Mouse (Mus musculus): Measurements from ENCODE around the gene Cenpv. TPM values are rescaled to one million over a fixed set of nuclear protein-coding genes. Genes with fewer than 3 reads are reported as not detected.

Cenpv gene
- polyA plus RNA-seq, 1 experiment: 8.5 TPM

- Histone ChIP-seq H3K4me1 (ENCODE audit: control insufficient read depth, insufficient read depth, insufficient read length) (no peaks in the 10 kb centered on the region), H3K4me3 (ENCODE audit: extremely low read depth, insufficient read depth, insufficient read length) (peak overlapping the region; percentile 24; the same call in 1 of the 2 replicates), H3K27me3 (ENCODE audit: control insufficient read depth, insufficient read depth, low read length) (no peaks in the 10 kb centered on the region), H3K36me3 (ENCODE audit: control insufficient read depth, insufficient read depth, low read length) (no peaks in the 10 kb centered on the region), H3K27ac (ENCODE audit: insufficient read depth, low read length) (no peak overlapping the region)
- WGBS: 50% methylated on average over 43 of the region's 43 CpGs
- no peak for TF ChIP-seq POLR2A (IDR thresholded peaks at IDR 0.05; ENCODE audit: low read depth, low read length)
- TF ChIP-seq CTCF (IDR thresholded peaks at IDR 0.05; ENCODE audit: extremely low read depth, insufficient read depth, insufficient read length, insufficient replicate concordance): no peak
- DNase-seq (ENCODE audit: low read depth in 1 of 2, low spot score in 2 of 2): no peak
Measured at GRCm38 (mm10) chr11:62560463-62561016, 21.5 kb upstream of the Cenpv start.

DNA sequence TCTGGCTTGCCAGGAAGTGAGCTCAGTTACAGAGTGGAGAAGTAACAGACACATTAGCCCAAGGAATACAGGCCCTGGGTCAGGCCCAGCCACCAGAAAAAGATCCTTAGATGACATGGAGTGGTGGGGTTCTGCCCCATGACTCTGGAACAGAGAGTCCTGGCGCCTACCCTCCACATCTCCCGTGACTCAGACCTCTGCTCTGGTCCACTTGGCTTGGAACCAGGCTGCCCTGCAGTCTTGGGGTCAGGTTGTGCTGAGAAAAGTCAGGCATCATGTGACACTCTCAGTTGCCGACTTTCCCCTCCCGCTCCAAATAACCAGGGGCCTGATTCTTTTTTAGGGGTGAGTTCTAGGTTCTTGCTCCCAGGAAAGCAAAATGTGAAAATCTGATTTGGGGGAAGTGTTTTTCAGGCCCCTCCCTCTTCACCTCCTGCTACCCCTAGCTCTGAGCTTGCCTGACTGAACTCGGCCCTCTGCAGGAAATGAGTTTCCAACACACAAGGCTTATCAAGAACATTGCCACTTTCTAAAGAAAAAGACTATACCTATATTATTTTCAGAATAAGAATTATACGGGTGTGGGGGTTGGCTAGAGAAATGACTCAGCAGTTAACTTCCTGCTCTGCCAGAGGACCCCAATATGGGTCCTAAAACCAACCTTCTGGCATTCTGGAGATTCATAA is 20.0 kb upstream of the Cenpv start:
- TF ChIP-seq CTCF (IDR thresholded peaks at IDR 0.05; ENCODE audit: extremely low read depth, insufficient read depth, insufficient read length, insufficient replicate concordance) (no peak), POLR2A (IDR thresholded peaks at IDR 0.05; ENCODE audit: low read depth, low read length) (no peak)
- H3K4me3 ChIP-seq (ENCODE audit: extremely low read depth, insufficient read depth, insufficient read length): no peak overlapping the region
- H3K27ac ChIP-seq (ENCODE audit: insufficient read depth, low read length): no peak overlapping the region
- peaks cover 4% of the 10 kb centered on the region for H3K36me3 ChIP-seq (ENCODE audit: control insufficient read depth, insufficient read depth, low read length)
- 39% methylated on average over 6 of the region's 6 CpGs for WGBS
- DNase-seq (ENCODE audit: low read depth in 1 of 2, low spot score in 2 of 2): no peak
- no peaks in the 10 kb centered on the region for H3K27me3 ChIP-seq (ENCODE audit: control insufficient read depth, insufficient read depth, low read length)
- no peaks in the 10 kb centered on the region for H3K4me1 ChIP-seq (ENCODE audit: control insufficient read depth, insufficient read depth, insufficient read length)

DNA sequence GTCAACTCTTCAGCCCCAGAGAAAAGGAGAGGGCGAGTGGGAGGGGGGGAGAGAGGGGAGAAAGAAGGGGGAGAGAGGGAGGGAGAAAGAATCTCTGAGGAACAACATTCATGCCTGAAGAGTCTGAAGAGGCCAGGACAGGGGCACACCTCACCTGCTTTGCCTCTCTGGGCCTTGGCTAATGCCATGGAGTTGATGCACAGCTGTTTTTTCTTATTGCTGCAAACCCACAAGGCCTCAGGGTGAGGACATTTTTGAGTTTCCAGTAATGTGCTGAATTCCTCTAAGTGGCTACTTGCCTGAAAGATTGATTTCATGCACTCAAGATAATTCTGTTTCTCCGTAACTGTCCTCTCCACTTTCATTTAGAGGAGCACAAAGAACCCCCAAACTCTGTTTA is 19.1 kb upstream of the Cenpv start:
- Histone ChIP-seq H3K27ac (ENCODE audit: insufficient read depth, low read length) (no peak overlapping the region), H3K4me3 (ENCODE audit: extremely low read depth, insufficient read depth, insufficient read length) (no peak overlapping the region), H3K27me3 (ENCODE audit: control insufficient read depth, insufficient read depth, low read length) (no peaks in the 10 kb centered on the region), H3K36me3 (ENCODE audit: control insufficient read depth, insufficient read depth, low read length) (peaks cover 11% of the 10 kb centered on the region), H3K4me1 (ENCODE audit: control insufficient read depth, insufficient read depth, insufficient read length) (no peaks in the 10 kb centered on the region)
- no peak for DNase-seq (ENCODE audit: low read depth in 1 of 2, low spot score in 2 of 2)
- WGBS: 90% methylated on average over 2 of the region's 2 CpGs
- TF ChIP-seq POLR2A (IDR thresholded peaks at IDR 0.05; ENCODE audit: low read depth, low read length) (no peak), CTCF (IDR thresholded peaks at IDR 0.05; ENCODE audit: extremely low read depth, insufficient read depth, insufficient read length, insufficient replicate concordance) (no peak)

- DNase-seq (ENCODE audit: low read depth in 1 of 2, low spot score in 2 of 2): no peak
- WGBS: 81% methylated on average over 5 of the region's 5 CpGs
Measured at GRCm38 (mm10) chr11:62557205-62557604, 18.1 kb upstream of the Cenpv start.

GRCm38 (mm10) chr11:62555896-62556412 is 16.9 kb upstream of the Cenpv start:
- Histone ChIP-seq H3K36me3 (ENCODE audit: control insufficient read depth, insufficient read depth, low read length) (peaks cover 12% of the 10 kb centered on the region), H3K4me3 (ENCODE audit: extremely low read depth, insufficient read depth, insufficient read length) (no peak overlapping the region), H3K4me1 (ENCODE audit: control insufficient read depth, insufficient read depth, insufficient read length) (no peaks in the 10 kb centered on the region), H3K27ac (ENCODE audit: insufficient read depth, low read length) (no peak overlapping the region), H3K27me3 (ENCODE audit: control insufficient read depth, insufficient read depth, low read length) (no peaks in the 10 kb centered on the region)
- no peak for DNase-seq (ENCODE audit: low read depth in 1 of 2, low spot score in 2 of 2)
- TF ChIP-seq CTCF (IDR thresholded peaks at IDR 0.05; ENCODE audit: extremely low read depth, insufficient read depth, insufficient read length, insufficient replicate concordance) (no peak), POLR2A (IDR thresholded peaks at IDR 0.05; ENCODE audit: low read depth, low read length) (no peak)

More at GRCm38 (mm10) chr11:62557205-62557604, 18.1 kb upstream of the Cenpv start:
- Histone ChIP-seq H3K4me3 (ENCODE audit: extremely low read depth, insufficient read depth, insufficient read length) (no peak overlapping the region), H3K4me1 (ENCODE audit: control insufficient read depth, insufficient read depth, insufficient read length) (no peaks in the 10 kb centered on the region), H3K36me3 (ENCODE audit: control insufficient read depth, insufficient read depth, low read length) (peaks cover 12% of the 10 kb centered on the region), H3K27ac (ENCODE audit: insufficient read depth, low read length) (no peak overlapping the region), H3K27me3 (ENCODE audit: control insufficient read depth, insufficient read depth, low read length) (no peaks in the 10 kb centered on the region)
- no peak for TF ChIP-seq CTCF (IDR thresholded peaks at IDR 0.05; ENCODE audit: extremely low read depth, insufficient read depth, insufficient read length, insufficient replicate concordance)
- no peak for TF ChIP-seq POLR2A (IDR thresholded peaks at IDR 0.05; ENCODE audit: low read depth, low read length)

DNA sequence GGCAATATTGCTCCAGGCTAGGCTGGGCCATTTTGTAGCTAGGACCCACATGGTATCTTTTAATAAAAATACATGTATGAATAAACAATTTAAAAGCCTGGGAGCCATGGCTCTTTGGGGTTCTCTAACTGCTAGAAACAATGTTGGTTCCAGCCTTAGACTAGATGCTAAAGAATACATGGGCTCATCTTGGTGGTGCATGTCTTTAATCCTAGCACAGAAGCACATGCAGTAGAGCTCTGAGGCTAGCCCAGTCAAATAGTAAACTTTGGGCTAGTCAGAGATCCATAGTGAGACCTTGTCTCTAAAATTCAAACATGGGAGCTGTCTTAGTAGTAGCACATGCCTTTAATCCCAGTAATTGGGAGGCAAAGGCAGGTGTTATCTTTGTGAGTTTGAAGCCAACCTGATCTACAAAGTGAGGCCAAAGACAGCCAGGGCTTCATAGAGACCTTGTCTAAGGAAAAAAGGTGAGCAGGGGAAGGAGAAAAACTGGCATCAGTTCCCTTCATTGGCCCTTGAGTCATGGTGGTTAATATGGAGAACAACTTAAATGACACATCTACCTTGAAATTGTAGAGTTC is 16.0 kb upstream of the Cenpv start:
- Histone ChIP-seq H3K4me1 (ENCODE audit: control insufficient read depth, insufficient read depth, insufficient read length) (no peaks in the 10 kb centered on the region), H3K27ac (ENCODE audit: insufficient read depth, low read length) (no peak overlapping the region), H3K27me3 (ENCODE audit: control insufficient read depth, insufficient read depth, low read length) (no peaks in the 10 kb centered on the region), H3K4me3 (ENCODE audit: extremely low read depth, insufficient read depth, insufficient read length) (no peak overlapping the region), H3K36me3 (ENCODE audit: control insufficient read depth, insufficient read depth, low read length) (peaks cover 12% of the 10 kb centered on the region)
- no peak for DNase-seq (ENCODE audit: low read depth in 1 of 2, low spot score in 2 of 2)
- TF ChIP-seq POLR2A (IDR thresholded peaks at IDR 0.05; ENCODE audit: low read depth, low read length): no peak
- TF ChIP-seq CTCF (IDR thresholded peaks at IDR 0.05; ENCODE audit: extremely low read depth, insufficient read depth, insufficient read length, insufficient replicate concordance): no peak
